Mouse (Mus musculus): ENCODE measurements at regions not wholly inside any gene's neighbourhood (a gene's known extent, or its start where the extent isn't known, plus 50 kb on each side); places are given as distances from the start of the nearest gene placed in this dataset.
A peak's percentile ranks its signal among the peaks of the same experiment; 100 is the strongest.

DNA sequence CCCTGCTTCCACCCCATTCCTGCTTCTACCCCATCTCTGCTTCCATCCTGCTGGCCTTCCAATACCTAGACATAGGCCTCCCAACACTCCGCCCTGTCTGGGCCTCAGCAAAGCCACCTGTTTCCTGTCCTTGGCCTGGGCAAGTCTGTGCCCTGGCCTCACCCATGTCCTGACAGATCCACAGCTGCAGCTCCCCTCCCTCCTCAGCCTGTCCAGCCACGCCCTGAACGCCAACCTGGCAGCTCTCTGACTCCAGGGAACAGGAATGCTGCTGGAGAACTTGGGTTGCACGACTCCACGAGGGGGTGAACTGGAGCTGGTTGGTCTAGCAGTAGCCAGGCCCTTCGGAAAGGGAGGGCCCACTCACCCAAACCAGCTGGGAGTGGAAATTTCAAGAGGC, 966.1 kb downstream of the 4930447A16Rik start:
- no peak overlapping the region for H3K4me3 ChIP-seq
- no peaks in the 10 kb centered on the region for H3K36me3 ChIP-seq
- WGBS, result 71% methylated on average over 6 of the region's 6 CpGs
- peak; percentile 42 for DNase-seq (ENCODE audit: low spot score)
- H3K27ac ChIP-seq, result 0 out of 2 replicates have a peak overlapping the region, but pooled peaks have one; percentile 3
- no peaks in the 10 kb centered on the region for H3K27me3 ChIP-seq (ENCODE audit: low read depth, poor library complexity, severe bottlenecking)
- peaks cover 14% of the 10 kb centered on the region; the same call in 1 of the 2 replicates for H3K4me1 ChIP-seq
- no peaks in the 10 kb centered on the region for H3K9me3 ChIP-seq (replicated peaks)

DNA sequence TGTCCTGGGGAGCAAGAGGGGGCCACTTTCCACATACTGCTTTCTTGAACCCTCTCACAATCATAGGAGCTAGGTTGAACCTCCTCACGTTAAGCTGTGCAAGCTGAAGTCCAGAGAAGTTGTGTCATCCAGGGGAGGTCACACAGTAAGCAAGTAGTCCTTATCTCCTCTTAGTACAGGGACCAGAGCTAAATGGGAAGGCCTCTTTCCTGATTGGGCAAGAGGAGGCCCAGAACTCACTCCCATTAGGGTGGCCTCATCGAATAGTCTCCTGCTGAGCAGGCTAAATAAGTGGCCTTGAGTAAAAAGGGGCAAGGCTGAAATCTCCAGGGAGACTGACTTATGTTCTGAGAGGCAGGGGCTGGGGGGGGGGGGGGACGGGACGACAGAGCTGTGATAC, 966.5 kb downstream of the 4930447A16Rik start:
- WGBS, result 58% methylated on average over 2 of the region's 4 CpGs
- no peak for DNase-seq (ENCODE audit: low spot score)
- H3K4me3 ChIP-seq, result no peak overlapping the region
- H3K36me3 ChIP-seq, result no peaks in the 10 kb centered on the region
- H3K27me3 ChIP-seq (ENCODE audit: low read depth, poor library complexity, severe bottlenecking), result no peaks in the 10 kb centered on the region
- H3K9me3 ChIP-seq (replicated peaks), result no peaks in the 10 kb centered on the region
- peaks cover 14% of the 10 kb centered on the region; the same call in 1 of the 2 replicates for H3K4me1 ChIP-seq
- H3K27ac ChIP-seq, result no peak overlapping the region; the same call in 1 of the 2 replicates

DNA sequence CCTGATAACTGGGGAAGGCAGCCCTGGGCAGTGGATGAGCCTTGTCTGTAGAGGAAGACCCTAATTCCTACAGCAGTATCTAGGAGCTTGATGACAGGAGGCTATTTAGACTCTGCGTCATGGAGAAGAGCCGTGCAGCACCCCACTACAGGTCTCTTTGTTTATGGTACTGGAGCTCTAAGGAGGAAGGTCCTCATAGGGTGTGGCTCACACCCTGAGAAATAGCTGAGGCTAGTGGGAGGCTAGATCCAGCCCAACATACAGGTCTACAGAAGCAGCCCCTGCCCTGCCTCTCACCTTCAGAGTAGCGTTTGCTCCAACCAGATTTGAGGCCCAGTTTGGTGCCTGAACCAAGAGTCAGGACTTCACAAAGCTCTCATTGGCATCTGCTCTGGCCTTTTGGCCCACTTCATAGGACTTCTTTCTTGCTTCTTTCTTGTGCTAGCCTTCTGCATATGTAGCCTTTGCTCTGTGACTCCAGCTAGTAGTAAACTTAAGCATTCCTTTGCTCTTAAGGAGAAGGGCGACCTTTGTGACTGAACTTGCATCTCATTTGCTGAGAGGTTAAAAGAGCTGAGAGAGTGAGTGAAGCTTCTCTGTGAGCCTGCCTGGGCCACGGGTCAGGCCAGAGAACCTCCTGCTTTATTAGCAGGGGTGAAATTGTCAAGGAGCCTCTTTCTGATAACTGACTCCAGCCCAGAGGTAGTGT, 967.2 kb downstream of the 4930447A16Rik start:
- H3K4me1 ChIP-seq, result peaks cover 14% of the 10 kb centered on the region; the same call in 1 of the 2 replicates
- H3K27me3 ChIP-seq (ENCODE audit: low read depth, poor library complexity, severe bottlenecking), result no peaks in the 10 kb centered on the region
- no peak for DNase-seq (ENCODE audit: low spot score)
- 58% methylated on average over 5 of the region's 5 CpGs for WGBS
- no peaks in the 10 kb centered on the region for H3K36me3 ChIP-seq
- H3K27ac ChIP-seq, result no peak overlapping the region; the same call in 1 of the 2 replicates
- no peak overlapping the region for H3K4me3 ChIP-seq
- H3K9me3 ChIP-seq (replicated peaks), result no peaks in the 10 kb centered on the region

DNA sequence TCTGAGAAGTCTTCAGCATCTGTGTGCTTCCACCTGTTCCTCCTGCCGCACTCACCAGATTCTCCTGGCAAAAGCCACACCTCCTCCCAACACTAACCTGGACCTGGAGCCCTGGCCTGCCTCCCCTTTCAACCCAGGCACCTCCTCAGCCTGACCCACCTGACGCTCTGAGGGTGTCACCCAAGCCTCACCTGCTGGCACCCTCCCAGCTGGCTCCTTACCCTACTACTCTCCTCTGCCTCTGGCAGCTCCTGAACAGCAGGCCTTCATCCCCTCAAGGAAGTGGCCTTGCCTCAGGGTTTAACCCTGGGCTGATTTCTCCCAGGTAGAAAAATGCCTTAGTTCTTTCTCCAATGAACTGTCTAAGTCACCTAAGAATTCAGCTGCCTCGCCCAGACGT, 973.5 kb downstream of the 4930447A16Rik start:
- H3K27me3 ChIP-seq (ENCODE audit: low read depth, poor library complexity, severe bottlenecking), result no peaks in the 10 kb centered on the region
- no peak overlapping the region for H3K27ac ChIP-seq
- H3K9me3 ChIP-seq (replicated peaks), result no peaks in the 10 kb centered on the region
- no peaks in the 10 kb centered on the region for H3K4me1 ChIP-seq
- DNase-seq (ENCODE audit: low spot score), result no peak
- H3K4me3 ChIP-seq, result no peak overlapping the region
- no peaks in the 10 kb centered on the region for H3K36me3 ChIP-seq
- 82% methylated on average over 4 of the region's 4 CpGs for WGBS

DNA sequence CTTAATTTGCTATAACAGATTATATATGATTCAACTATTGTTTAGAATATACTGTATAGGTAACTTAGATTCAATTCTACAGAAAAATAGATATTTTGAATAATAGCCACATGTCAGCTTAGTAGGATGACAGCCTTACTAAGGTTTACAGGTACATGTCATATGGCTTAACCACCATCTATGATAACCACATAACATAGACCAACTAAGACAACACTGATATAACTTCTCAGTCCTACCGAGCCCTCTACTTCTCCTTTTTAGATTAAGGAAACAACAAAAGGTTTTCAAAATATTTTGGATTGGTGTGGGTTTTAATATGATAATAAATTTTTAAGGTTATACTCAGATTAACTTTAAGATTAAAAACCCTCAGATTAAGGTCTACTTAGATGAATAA, 977.4 kb downstream of the 4930447A16Rik start:
- H3K27me3 ChIP-seq (ENCODE audit: low read depth, poor library complexity, severe bottlenecking), result 0 out of 2 replicates have a peak, but pooled peaks cover 6% of the 10 kb centered on the region
- no peaks in the 10 kb centered on the region for H3K9me3 ChIP-seq (replicated peaks)
- WGBS, result 87% methylated on average over 1 of the region's 1 CpGs
- H3K4me1 ChIP-seq, result peaks cover 18% of the 10 kb centered on the region
- DNase-seq (ENCODE audit: low spot score), result no peak
- H3K4me3 ChIP-seq, result no peak overlapping the region
- no peaks in the 10 kb centered on the region for H3K36me3 ChIP-seq
- no peak overlapping the region for H3K27ac ChIP-seq

DNA sequence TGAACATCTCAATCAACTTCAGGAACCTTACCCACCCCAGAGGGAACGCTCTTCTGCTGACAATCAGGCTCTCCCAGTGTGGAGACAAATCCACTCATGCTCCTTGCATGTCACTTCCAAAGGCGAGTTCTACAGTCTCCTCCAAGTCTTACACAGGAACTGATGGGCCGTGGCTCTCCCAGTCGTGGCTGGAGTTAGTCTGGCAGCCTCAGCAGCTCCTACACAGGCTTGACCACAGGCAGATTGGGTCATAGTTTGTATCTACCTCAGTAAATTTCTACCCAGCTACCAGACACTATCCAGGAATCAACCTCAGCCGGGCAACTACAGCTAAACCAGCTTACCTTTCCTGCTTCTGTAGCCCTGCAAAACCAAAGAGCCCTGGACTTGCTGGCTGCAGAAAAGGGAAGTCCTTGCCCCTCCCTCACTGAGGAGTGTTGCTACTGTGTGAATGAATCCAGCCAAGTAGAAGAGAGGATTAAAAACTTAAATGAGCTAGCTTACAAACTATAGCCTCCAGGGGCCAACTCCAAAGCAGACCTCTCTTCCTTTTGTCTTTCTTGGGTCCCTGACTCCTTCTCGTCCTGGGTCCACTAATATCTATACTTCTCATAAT, 978.5 kb downstream of the 4930447A16Rik start:
- Histone ChIP-seq H3K4me3 (no peak overlapping the region), H3K36me3 (no peaks in the 10 kb centered on the region), H3K27ac (no peak overlapping the region), H3K27me3 (ENCODE audit: low read depth, poor library complexity, severe bottlenecking) (0 out of 2 replicates have a peak, but pooled peaks cover 6% of the 10 kb centered on the region), H3K9me3 (replicated peaks) (no peaks in the 10 kb centered on the region), H3K4me1 (peaks cover 22% of the 10 kb centered on the region)
- no peak for DNase-seq (ENCODE audit: low spot score)
- WGBS, result 71% methylated on average over 6 of the region's 6 CpGs

DNA sequence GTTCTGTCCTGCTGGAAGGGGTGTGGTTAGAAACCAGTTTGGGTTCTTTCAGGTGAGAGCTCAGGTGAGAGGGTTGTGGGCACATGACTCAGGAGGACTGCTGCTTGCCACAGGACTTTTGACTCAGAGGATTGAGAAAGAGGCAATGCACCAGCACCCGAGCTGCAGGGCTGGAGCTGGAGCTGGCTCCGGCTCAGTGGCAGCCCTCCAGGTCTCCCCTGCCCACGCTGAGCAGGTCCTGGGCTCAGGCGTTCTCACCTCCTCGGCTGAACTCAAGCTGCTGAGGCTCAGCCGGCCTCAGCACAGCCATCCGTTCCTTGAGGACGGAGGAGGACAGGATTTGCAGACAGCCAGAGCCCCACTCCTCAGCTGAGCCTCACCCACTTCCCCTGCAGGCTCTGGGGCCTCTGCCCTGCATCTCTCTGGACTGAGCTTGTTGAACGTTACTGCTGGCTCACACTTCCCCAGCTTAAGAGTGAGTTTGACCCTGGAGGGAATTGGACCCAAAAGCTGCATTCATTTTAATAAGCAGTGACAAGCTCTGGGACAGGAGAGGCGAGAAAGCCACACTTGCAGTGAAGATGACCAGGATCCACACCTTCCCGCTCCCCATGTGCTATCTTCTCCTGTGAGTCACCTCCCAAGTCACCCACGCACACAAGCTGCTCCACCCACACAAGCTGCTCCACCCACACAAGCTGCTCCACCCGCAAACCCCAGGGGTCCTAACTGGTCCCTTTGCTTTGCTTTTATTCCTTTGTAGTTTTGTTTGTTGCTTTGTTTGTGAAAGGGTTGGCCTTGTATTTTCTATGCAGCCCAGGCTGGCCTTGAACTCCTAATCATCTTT, 981.0 kb downstream of the 4930447A16Rik start:
- no peaks in the 10 kb centered on the region for H3K36me3 ChIP-seq
- H3K27ac ChIP-seq, result 0 out of 2 replicates have a peak overlapping the region, but pooled peaks have one; percentile 7
- DNase-seq (ENCODE audit: low spot score), result no peak
- WGBS, result 44% methylated on average over 13 of the region's 13 CpGs
- peaks cover 22% of the 10 kb centered on the region for H3K4me1 ChIP-seq
- H3K9me3 ChIP-seq (replicated peaks), result no peaks in the 10 kb centered on the region
- H3K27me3 ChIP-seq (ENCODE audit: low read depth, poor library complexity, severe bottlenecking), result 0 out of 2 replicates have a peak, but pooled peaks cover 6% of the 10 kb centered on the region
- H3K4me3 ChIP-seq, result no peak overlapping the region

DNA sequence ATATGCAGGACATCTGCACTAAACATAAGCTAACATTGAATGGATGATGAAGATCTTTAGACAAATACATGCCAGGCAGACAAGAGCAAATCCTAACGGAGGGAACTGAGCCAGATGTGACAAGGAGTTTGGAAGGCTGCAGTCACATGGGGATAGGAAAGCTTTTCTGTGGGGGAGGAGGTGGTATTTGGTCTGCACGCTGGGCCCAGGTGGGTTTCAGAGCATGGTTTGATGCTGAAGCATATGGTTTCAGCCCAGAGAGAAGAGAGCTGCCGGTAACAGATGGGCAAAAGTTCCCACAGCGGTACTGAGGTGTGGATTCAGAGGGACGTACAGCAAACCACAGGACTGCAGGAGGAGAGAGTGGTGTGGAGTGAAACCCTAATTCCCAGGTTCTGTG, 982.1 kb downstream of the 4930447A16Rik start:
- no peaks in the 10 kb centered on the region for H3K36me3 ChIP-seq
- H3K9me3 ChIP-seq (replicated peaks), result no peaks in the 10 kb centered on the region
- DNase-seq (ENCODE audit: low spot score), result no peak
- WGBS, result 66% methylated on average over 5 of the region's 5 CpGs
- no peak overlapping the region for H3K27ac ChIP-seq
- peaks cover 22% of the 10 kb centered on the region for H3K4me1 ChIP-seq
- no peak overlapping the region for H3K4me3 ChIP-seq
- 0 out of 2 replicates have a peak, but pooled peaks cover 6% of the 10 kb centered on the region for H3K27me3 ChIP-seq (ENCODE audit: low read depth, poor library complexity, severe bottlenecking)

DNA sequence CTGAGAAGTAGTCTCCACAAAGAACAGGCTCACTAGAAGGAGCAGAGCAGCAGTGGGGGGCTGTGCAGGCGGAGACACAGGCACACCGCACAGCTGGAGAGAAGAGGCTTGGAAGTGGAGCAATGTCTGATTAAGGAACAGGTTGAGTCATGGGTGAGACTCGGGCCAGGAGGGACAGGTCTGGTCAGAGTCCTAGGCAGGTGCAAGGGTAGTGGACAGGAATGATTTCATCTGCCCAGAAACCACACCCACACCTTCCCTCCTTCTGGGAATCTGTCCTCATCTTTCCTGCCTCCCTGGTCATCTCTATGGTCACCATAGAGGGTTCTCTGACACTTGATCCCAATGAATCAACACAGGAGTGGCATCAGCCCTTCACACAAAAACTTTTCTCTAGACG, 983.8 kb downstream of the 4930447A16Rik start:
- 0 out of 2 replicates have a peak, but pooled peaks cover 6% of the 10 kb centered on the region for H3K27me3 ChIP-seq (ENCODE audit: low read depth, poor library complexity, severe bottlenecking)
- H3K9me3 ChIP-seq (replicated peaks), result no peaks in the 10 kb centered on the region
- no peak for DNase-seq (ENCODE audit: low spot score)
- H3K4me3 ChIP-seq, result no peak overlapping the region
- 80% methylated on average over 4 of the region's 4 CpGs for WGBS
- H3K27ac ChIP-seq, result no peak overlapping the region
- H3K4me1 ChIP-seq, result peaks cover 22% of the 10 kb centered on the region
- no peaks in the 10 kb centered on the region for H3K36me3 ChIP-seq

DNA sequence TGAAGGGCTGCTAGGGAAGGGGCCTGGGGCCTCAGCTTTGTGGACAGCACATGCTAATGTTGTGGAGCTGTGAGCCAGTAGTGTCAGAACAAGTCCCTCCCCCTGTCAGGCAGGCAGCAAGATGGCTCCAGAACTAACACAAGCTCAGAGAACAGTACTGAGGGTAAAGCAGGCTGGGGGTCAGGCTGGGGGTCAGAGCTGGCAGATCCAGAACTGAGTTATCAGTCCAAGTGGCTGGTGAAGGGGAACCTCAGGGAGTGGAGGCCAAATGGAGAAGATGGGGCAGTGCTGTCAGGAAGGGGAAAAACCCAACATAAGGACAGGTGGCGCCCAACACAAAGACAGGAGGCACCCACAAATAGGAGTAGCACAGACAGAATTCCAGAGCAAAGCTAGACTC, 985.1 kb downstream of the 4930447A16Rik start:
- DNase-seq (ENCODE audit: low spot score), result no peak
- Histone ChIP-seq H3K36me3 (no peaks in the 10 kb centered on the region), H3K27me3 (ENCODE audit: low read depth, poor library complexity, severe bottlenecking) (0 out of 2 replicates have a peak, but pooled peaks cover 6% of the 10 kb centered on the region), H3K9me3 (replicated peaks) (no peaks in the 10 kb centered on the region), H3K4me3 (no peak overlapping the region), H3K4me1 (peaks cover 32% of the 10 kb centered on the region), H3K27ac (no peak overlapping the region)
- 79% methylated on average over 1 of the region's 1 CpGs for WGBS

DNA sequence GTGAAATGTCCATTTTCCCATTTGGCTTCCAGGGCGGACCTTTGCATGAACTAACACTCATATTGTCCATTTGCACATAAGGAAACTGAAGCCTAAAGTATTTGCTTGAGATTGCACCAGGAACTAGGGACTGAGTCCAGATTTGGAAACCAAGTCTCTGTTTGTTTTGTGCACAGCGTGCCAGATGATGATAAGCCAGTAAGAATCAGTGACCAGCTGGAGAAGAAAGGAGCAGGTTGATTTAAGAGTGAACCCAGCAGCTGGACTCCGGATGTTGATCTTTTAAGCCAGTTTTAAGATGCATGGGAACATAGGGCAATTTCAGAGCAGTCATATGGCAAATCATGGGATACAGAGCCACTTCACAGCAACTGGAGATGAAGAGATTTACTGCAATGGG, 987.1 kb downstream of the 4930447A16Rik start:
- H3K36me3 ChIP-seq, result no peaks in the 10 kb centered on the region
- H3K4me1 ChIP-seq, result peaks cover 17% of the 10 kb centered on the region
- H3K27ac ChIP-seq, result no peak overlapping the region
- H3K9me3 ChIP-seq (replicated peaks), result no peaks in the 10 kb centered on the region
- H3K4me3 ChIP-seq, result no peak overlapping the region
- no peaks in the 10 kb centered on the region for H3K27me3 ChIP-seq (ENCODE audit: low read depth, poor library complexity, severe bottlenecking)
- 93% methylated on average over 3 of the region's 3 CpGs for WGBS
- peak; percentile 14 for DNase-seq (ENCODE audit: low spot score)

DNA sequence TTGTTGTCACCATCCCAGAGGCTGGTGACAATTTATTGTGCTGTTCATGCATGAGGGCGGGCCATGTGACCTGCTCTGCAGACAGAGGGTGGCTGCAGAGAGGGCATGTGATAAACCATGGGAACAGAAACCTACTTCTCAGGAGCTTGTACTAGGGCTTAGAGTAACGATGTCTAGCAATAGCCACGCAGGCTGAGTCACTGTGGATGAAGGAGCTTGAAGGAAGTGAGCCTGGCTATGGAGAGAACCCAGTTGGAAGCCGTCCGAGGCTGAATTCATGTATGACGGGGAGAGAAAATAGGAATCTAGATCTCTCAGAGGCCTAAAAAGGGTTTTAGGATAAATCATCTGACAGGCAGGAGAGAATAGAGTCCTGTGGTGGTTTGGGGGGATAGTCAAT, 988.0 kb downstream of the 4930447A16Rik start:
- Histone ChIP-seq H3K27me3 (ENCODE audit: low read depth, poor library complexity, severe bottlenecking) (no peaks in the 10 kb centered on the region), H3K9me3 (replicated peaks) (no peaks in the 10 kb centered on the region), H3K27ac (no peak overlapping the region), H3K4me3 (no peak overlapping the region), H3K36me3 (no peaks in the 10 kb centered on the region), H3K4me1 (peaks cover 10% of the 10 kb centered on the region; the same call in 1 of the 2 replicates)
- 92% methylated on average over 6 of the region's 6 CpGs for WGBS
- no peak for DNase-seq (ENCODE audit: low spot score)
